Mouse (Mus musculus) thymus, postnatal 0 days (tissue): ENCODE data around the gene Polk. TPM values are rescaled to one million over a fixed set of nuclear protein-coding genes. Genes with fewer than 3 reads are reported as not detected.

Experiments
- DNase-seq: peaks from one replicate; pipeline ENCODE4 v3.0.0-alpha.2; 2015; ENCODE audit warnings: low spot score
- polyA plus RNA-seq: library from polyadenylated mRNA; unstranded; fragments of >200 nt; fragmentation: Nextera tagmentation; extraction: Ambion mirVana; gene quantifications from 2 replicates; pipeline ENCODE4 v1.2.1, GENCODE M21; 2015

Polk gene
- polyA plus RNA-seq, 1 experiment from 2014 or later = 7.2 TPM

- no peak for DNase-seq
These were observed 12.8 kb downstream of the Polk start for GRCm38 (mm10) chr13:96529542-96529941.

- DNase-seq = no peak
These were observed 13.6 kb downstream of the Polk start for GRCm38 (mm10) chr13:96528776-96529175.

GRCm38 (mm10) chr13:96527856-96528255, 14.5 kb downstream of the Polk start:
- DNase-seq = no peak

GRCm38 (mm10) chr13:96527022-96527421, 15.4 kb downstream of the Polk start:
- no peak for DNase-seq

- DNase-seq = no peak
These were observed 21.1 kb downstream of the Polk start for GRCm38 (mm10) chr13:96521294-96521693.

GRCm38 (mm10) chr13:96517335-96517734, 25.0 kb downstream of the Polk start:
- no peak for DNase-seq

GRCm38 (mm10) chr13:96516249-96516648, 26.1 kb downstream of the Polk start:
- DNase-seq = no peak

GRCm38 (mm10) chr13:96514154-96514942, 28.0 kb downstream of the Polk start:
- DNase-seq = no peak

- no peak for DNase-seq
These were observed 30.5 kb downstream of the Polk start for GRCm38 (mm10) chr13:96511893-96512292.

- DNase-seq = no peak
These were observed 31.1 kb downstream of the Polk start for GRCm38 (mm10) chr13:96511262-96511661.

- peak; percentile 40 for DNase-seq
These were observed 31.7 kb downstream of the Polk start for GRCm38 (mm10) chr13:96510635-96511034.

GRCm38 (mm10) chr13:96507541-96507940, 34.8 kb downstream of the Polk start:
- DNase-seq = no peak

GRCm38 (mm10) chr13:96506313-96506712, 36.1 kb downstream of the Polk start:
- DNase-seq = no peak

GRCm38 (mm10) chr13:96505661-96506060, 36.7 kb downstream of the Polk start:
- DNase-seq = no peak

GRCm38 (mm10) chr13:96499891-96500290, 42.5 kb downstream of the Polk start:
- no peak for DNase-seq

GRCm38 (mm10) chr13:96496630-96497029, 45.7 kb downstream of the Polk start:
- no peak for DNase-seq

GRCm38 (mm10) chr13:96490433-96490832, 51.9 kb downstream of the Polk start, which contains the start of gene Gm17622:
Gene Gm17622, plus strand, starts transcription at chr13:96490733.
- no peak for DNase-seq

GRCm38 (mm10) chr13:96487968-96488367, 54.4 kb downstream of the Polk start:
- DNase-seq = no peak

GRCm38 (mm10) chr13:96487230-96487629, 55.1 kb downstream of the Polk start:
- no peak for DNase-seq

- no peak for DNase-seq
These were observed 63.4 kb downstream of the Polk start for GRCm38 (mm10) chr13:96478991-96479390.

GRCm38 (mm10) chr13:96477226-96477625, 65.2 kb downstream of the Polk start:
- DNase-seq = no peak

GRCm38 (mm10) chr13:96470957-96471356, 71.4 kb downstream of the Polk start, which contains the start of gene Ankdd1b:
Gene Ankdd1b, minus strand, starts transcription at chr13:96471198.
- DNase-seq = no peak

GRCm38 (mm10) chr13:96470556-96470955, 71.8 kb downstream of the Polk start:
- DNase-seq = no peak
